Mouse (Mus musculus) macrophage (primary cell): ENCODE results near the gene Rnf20. TPM values are rescaled to one million over a fixed set of nuclear protein-coding genes. Genes with fewer than 3 reads are reported as not detected.
"Not testable (repeated sequence)": the region's sequence is repeated elsewhere in the genome, so short reads cannot be mapped to it uniquely, and the experiment has no call there.

Source experiments
- H3K27ac ChIP-seq: fragments of 350-480 bp; formaldehyde crosslinking; 2 replicates; pipeline ENCODE4 v1.9.0; 2021
- H3K36me3 ChIP-seq: fragments of 350-480 bp; formaldehyde crosslinking; 2 replicates; pipeline ENCODE4 v1.9.0; 2021; ENCODE audit errors: inconsistent target
- H3K4me3 ChIP-seq: fragments of 350-480 bp; formaldehyde crosslinking; 2 replicates; pipeline ENCODE4 v1.9.0; 2021; ENCODE audit errors: inconsistent target
- H3K79me2 ChIP-seq: fragments of 350-480 bp; formaldehyde crosslinking; 2 replicates; pipeline ENCODE4 v1.9.0; 2021; ENCODE audit errors: inconsistent target
- WGBS: methylation state at CpG from one replicate; pipeline ENCODE4 v1.1.7; 2026; ENCODE audit warnings: inconsistent platforms; ENCODE audit not compliant: missing documents; 5-methylcytosine and 5-hydroxymethylcytosine counted together
- polyA plus RNA-seq: library from polyadenylated mRNA; stranded (reverse); fragments of 250-400 nt; gene quantifications from 3 replicates; pipeline ENCODE4 v1.2.4, GENCODE M21; 2018; ENCODE audit warnings: inconsistent platforms

Rnf20 gene
- polyA plus RNA-seq, 1 experiment from 2014 or later, result 28.4 TPM

- Histone ChIP-seq H3K27ac (no peak overlapping the region), H3K36me3 (no peaks in the 10 kb centered on the region), H3K79me2 (no peaks in the 10 kb centered on the region), H3K4me3 (no peak overlapping the region)
- 97% methylated on average over 2 of the region's 2 CpGs for WGBS
Measured at GRCm38 (mm10) chr4:49622272-49622671, 9.5 kb upstream of the Rnf20 start.

GRCm38 (mm10) chr4:49623916-49624315 lies 7.9 kb upstream of the Rnf20 start:
- Histone ChIP-seq H3K4me3 (no peak overlapping the region), H3K79me2 (no peaks in the 10 kb centered on the region), H3K36me3 (no peaks in the 10 kb centered on the region), H3K27ac (no peak overlapping the region)
- 90% methylated on average over 4 of the region's 4 CpGs for WGBS

GRCm38 (mm10) chr4:49624969-49625368 lies 6.8 kb upstream of the Rnf20 start:
- not testable (repeated sequence) for H3K79me2 ChIP-seq, H3K36me3 ChIP-seq, H3K4me3 ChIP-seq, H3K27ac ChIP-seq
- WGBS, result 68% methylated on average over 4 of the region's 4 CpGs

GRCm38 (mm10) chr4:49626973-49627372 lies 4.8 kb upstream of the Rnf20 start:
- WGBS, result 0% methylated on average over 3 of the region's 3 CpGs
- Histone ChIP-seq H3K36me3 (no peaks in the 10 kb centered on the region), H3K79me2 (no peaks in the 10 kb centered on the region), H3K4me3 (no peak overlapping the region), H3K27ac (no peak overlapping the region)

- WGBS, result 94% methylated on average over 5 of the region's 5 CpGs
- peaks cover under 1% of the 10 kb centered on the region; the same call in 1 of the 2 replicates for H3K36me3 ChIP-seq
- H3K27ac ChIP-seq, result no peak overlapping the region
- no peak overlapping the region for H3K4me3 ChIP-seq
- peaks cover 19% of the 10 kb centered on the region for H3K79me2 ChIP-seq
Measured at GRCm38 (mm10) chr4:49628941-49629340, 2.9 kb upstream of the Rnf20 start.

- Histone ChIP-seq H3K79me2 (peaks cover 30% of the 10 kb centered on the region), H3K36me3 (peaks cover 31% of the 10 kb centered on the region), H3K4me3 (peak overlapping the region; percentile 84), H3K27ac (peak overlapping the region; percentile 17)
- under 1% methylated on average over 30 of the region's 30 CpGs for WGBS
Measured at GRCm38 (mm10) chr4:49632139-49632481, 304 bp downstream of the Rnf20 start.

GRCm38 (mm10) chr4:49637821-49638220 lies 6.0 kb downstream of the Rnf20 start:
- H3K79me2 ChIP-seq, result peaks cover 22% of the 10 kb centered on the region
- no peak overlapping the region for H3K27ac ChIP-seq
- peaks cover 78% of the 10 kb centered on the region for H3K36me3 ChIP-seq
- H3K4me3 ChIP-seq, result no peak overlapping the region
- WGBS, result 94% methylated on average over 11 of the region's 11 CpGs

GRCm38 (mm10) chr4:49639913-49640312 lies 8.1 kb downstream of the Rnf20 start:
- Histone ChIP-seq H3K27ac (no peak overlapping the region), H3K4me3 (no peak overlapping the region), H3K79me2 (peaks cover 1% of the 10 kb centered on the region; the same call in 1 of the 2 replicates), H3K36me3 (peaks cover 86% of the 10 kb centered on the region)
- 80% methylated on average over 2 of the region's 2 CpGs for WGBS

- H3K79me2 ChIP-seq, result no peaks in the 10 kb centered on the region
- 87% methylated on average over 1 of the region's 1 CpGs for WGBS
- H3K27ac ChIP-seq, result no peak overlapping the region
- no peak overlapping the region for H3K4me3 ChIP-seq
- H3K36me3 ChIP-seq, result peaks cover 44% of the 10 kb centered on the region; the same call in 1 of the 2 replicates
Measured at GRCm38 (mm10) chr4:49659421-49659820, 27.6 kb downstream of the Rnf20 start.

- WGBS, result 95% methylated on average over 9 of the region's 9 CpGs
- Histone ChIP-seq H3K4me3 (no peak overlapping the region), H3K36me3 (peaks cover 25% of the 10 kb centered on the region; the same call in 1 of the 2 replicates), H3K27ac (no peak overlapping the region), H3K79me2 (no peaks in the 10 kb centered on the region)
Measured at GRCm38 (mm10) chr4:49661664-49662063, 29.9 kb downstream of the Rnf20 start.

GRCm38 (mm10) chr4:49662231-49662630 lies 30.4 kb downstream of the Rnf20 start:
- Histone ChIP-seq H3K4me3 (no peak overlapping the region), H3K36me3 (peaks cover 25% of the 10 kb centered on the region; the same call in 1 of the 2 replicates), H3K27ac (no peak overlapping the region), H3K79me2 (no peaks in the 10 kb centered on the region)
- WGBS, result 100% methylated on average over 4 of the region's 4 CpGs

GRCm38 (mm10) chr4:49664850-49665249 lies 33.0 kb downstream of the Rnf20 start:
- no peaks in the 10 kb centered on the region for H3K79me2 ChIP-seq
- WGBS, result 96% methylated on average over 5 of the region's 5 CpGs
- H3K36me3 ChIP-seq, result peaks cover 23% of the 10 kb centered on the region; the same call in 1 of the 2 replicates
- H3K27ac ChIP-seq, result no peak overlapping the region
- H3K4me3 ChIP-seq, result no peak overlapping the region

GRCm38 (mm10) chr4:49676071-49676470 lies 44.3 kb downstream of the Rnf20 start:
- 87% methylated on average over 6 of the region's 6 CpGs for WGBS
- Histone ChIP-seq H3K36me3 (no peaks in the 10 kb centered on the region), H3K27ac (no peak overlapping the region), H3K79me2 (no peaks in the 10 kb centered on the region), H3K4me3 (no peak overlapping the region)

- H3K27ac ChIP-seq, result no peak overlapping the region
- no peak overlapping the region for H3K4me3 ChIP-seq
- no peaks in the 10 kb centered on the region for H3K36me3 ChIP-seq
- WGBS, result 38% methylated on average over 7 of the region's 7 CpGs
- no peaks in the 10 kb centered on the region for H3K79me2 ChIP-seq
Measured at GRCm38 (mm10) chr4:49676790-49677189, 45.0 kb downstream of the Rnf20 start.

GRCm38 (mm10) chr4:49680171-49680875 lies 48.5 kb downstream of the Rnf20 start:
- 92% methylated on average over 11 of the region's 11 CpGs for WGBS
- Histone ChIP-seq H3K4me3 (no peak overlapping the region), H3K27ac (no peak overlapping the region), H3K79me2 (no peaks in the 10 kb centered on the region), H3K36me3 (no peaks in the 10 kb centered on the region)

GRCm38 (mm10) chr4:49681812-49682211 lies 50.0 kb downstream of the Rnf20 start, which contains the start of gene Ppp3r2:
TSS of gene Ppp3r2 (minus strand) at chr4:49682024.
- H3K4me3 ChIP-seq, result no peak within 1 kb of the TSS
- no peak within 1 kb of the TSS for H3K27ac ChIP-seq
- H3K36me3 ChIP-seq, result no peaks in the 10 kb centered on the region
- no peaks in the 10 kb centered on the region for H3K79me2 ChIP-seq
- WGBS, result 88% methylated on average over 13 of the region's 13 CpGs
